Mouse (Mus musculus): ENCODE measurements around the gene Kank4.
A peak's percentile ranks its signal among the peaks of the same experiment; 100 is the strongest.

GRCm38 (mm10) chr4:98725439-98725838, 91.9 kb downstream of the Kank4 start:
- TF ChIP-seq EP300 (IDR thresholded peaks at IDR 0.05; ENCODE audit: low read depth): no peak
- TF ChIP-seq CTCF (IDR thresholded peaks at IDR 0.05; ENCODE audit: low read depth): peak; percentile 33; the same call in 1 of the 2 replicates

Measured in liver, postnatal 0 days (tissue).